Mouse (Mus musculus): ENCODE results near the gene Pdzrn3. TPM values are rescaled to one million over a fixed set of nuclear protein-coding genes. Genes with fewer than 3 reads are reported as not detected.

Gene Pdzrn3
- polyA plus RNA-seq, 1 experiment from 2014 or later: 27.3 TPM

DNA sequence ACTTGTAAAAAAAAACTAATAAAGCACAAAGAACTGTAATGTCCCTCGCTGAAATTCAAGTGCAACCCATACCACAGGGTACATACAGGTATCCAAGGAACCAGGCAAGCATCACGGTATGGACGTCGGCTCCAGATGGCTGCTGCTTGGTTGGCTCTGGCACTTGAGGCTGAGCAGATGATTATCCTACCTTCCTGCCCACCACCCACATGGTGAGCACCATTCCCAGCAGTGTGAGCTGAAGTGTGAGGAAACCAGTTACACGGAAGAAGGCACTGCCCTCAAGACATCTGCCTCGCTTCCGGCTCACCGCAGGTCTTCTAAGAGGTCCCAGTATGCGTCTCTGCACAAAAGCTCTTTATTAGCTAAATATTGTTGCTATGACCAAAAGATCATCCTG lies 67.2 kb downstream of the Pdzrn3 start:
- no peaks in the 10 kb centered on the region for H3K9me3 ChIP-seq (ENCODE audit: control insufficient read depth, low read length)
- 81% methylated on average over 9 of the region's 9 CpGs for WGBS
- H3K27ac ChIP-seq (ENCODE audit: low read depth, low read length): no peak overlapping the region
- DNase-seq (ENCODE audit: low spot score): no peak
- no peak overlapping the region for H3K4me2 ChIP-seq (ENCODE audit: low read depth)
- H3K27me3 ChIP-seq (ENCODE audit: control insufficient read depth, insufficient read depth, low read length): no peaks in the 10 kb centered on the region
- H3K4me3 ChIP-seq (ENCODE audit: low read depth, low read length): no peak overlapping the region
- ATAC-seq (ENCODE audit: insufficient read depth, low FRiP score, low TSS enrichment): no peak
- H3K4me1 ChIP-seq (ENCODE audit: control insufficient read depth, insufficient read depth, low read length): peaks cover 9% of the 10 kb centered on the region; the same call in 1 of the 2 replicates
- no peak overlapping the region for H3K9ac ChIP-seq (ENCODE audit: low read length)
- H3K36me3 ChIP-seq (ENCODE audit: control insufficient read depth, insufficient read depth, low read length): no peaks in the 10 kb centered on the region

DNA sequence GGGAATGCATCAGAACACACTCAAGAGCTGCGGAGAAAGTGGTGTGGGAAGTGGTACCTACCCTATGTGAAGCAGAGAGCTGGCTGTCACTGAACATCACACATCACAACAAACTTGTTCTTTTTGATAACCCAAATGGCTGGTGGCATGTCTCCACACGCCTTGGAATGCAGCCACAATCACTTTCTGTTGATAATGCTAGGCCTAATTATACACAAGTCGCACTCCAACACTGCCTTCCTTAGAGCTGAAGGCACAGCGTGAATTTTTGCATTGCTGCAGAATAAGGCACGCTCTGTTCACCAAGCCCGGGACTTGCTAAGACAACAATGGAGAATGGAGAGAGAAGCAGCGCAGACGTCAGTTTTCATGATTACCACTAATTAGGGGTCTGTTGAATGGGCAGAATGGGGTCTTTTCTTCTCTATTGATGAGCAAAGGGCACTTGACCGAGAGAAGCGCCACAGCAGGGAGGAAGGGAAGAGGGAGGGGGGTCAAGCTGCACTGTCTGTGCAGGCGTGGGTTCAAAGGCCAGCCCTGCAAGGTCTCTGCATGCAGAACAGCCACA lies 69.6 kb downstream of the Pdzrn3 start:
- no peak overlapping the region for H3K27ac ChIP-seq (ENCODE audit: low read depth, low read length)
- no peaks in the 10 kb centered on the region for H3K27me3 ChIP-seq (ENCODE audit: control insufficient read depth, insufficient read depth, low read length)
- peak; percentile 73 for ATAC-seq (ENCODE audit: insufficient read depth, low FRiP score, low TSS enrichment)
- no peak overlapping the region for H3K9ac ChIP-seq (ENCODE audit: low read length)
- peaks cover 9% of the 10 kb centered on the region; the same call in 1 of the 2 replicates for H3K4me1 ChIP-seq (ENCODE audit: control insufficient read depth, insufficient read depth, low read length)
- WGBS: 26% methylated on average over 11 of the region's 11 CpGs
- H3K36me3 ChIP-seq (ENCODE audit: control insufficient read depth, insufficient read depth, low read length): no peaks in the 10 kb centered on the region
- no peak overlapping the region for H3K4me2 ChIP-seq (ENCODE audit: low read depth)
- H3K4me3 ChIP-seq (ENCODE audit: low read depth, low read length): no peak overlapping the region
- DNase-seq (ENCODE audit: low spot score): peak; percentile 56
- H3K9me3 ChIP-seq (ENCODE audit: control insufficient read depth, low read length): no peaks in the 10 kb centered on the region

DNA sequence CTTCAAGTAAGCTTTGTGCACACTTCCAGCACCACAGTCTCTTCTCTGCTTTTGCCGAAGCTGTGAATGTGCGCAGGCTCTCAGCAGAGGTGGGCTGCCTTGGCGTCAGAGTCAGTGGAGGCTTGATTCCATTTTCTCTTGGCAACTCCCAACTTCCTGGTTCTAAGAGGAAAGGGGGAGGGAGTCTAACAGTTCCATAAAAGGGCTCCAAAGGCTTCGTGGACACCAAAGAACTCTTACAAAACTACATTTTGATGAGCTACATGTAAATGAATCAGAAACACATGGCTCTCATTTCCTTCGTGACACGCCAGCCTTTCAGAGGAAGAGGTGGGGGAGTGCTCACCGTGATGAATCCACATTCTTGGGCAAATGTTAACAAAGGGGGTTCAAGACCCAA lies 70.9 kb downstream of the Pdzrn3 start:
- Histone ChIP-seq H3K27me3 (ENCODE audit: control insufficient read depth, insufficient read depth, low read length) (no peaks in the 10 kb centered on the region), H3K4me1 (ENCODE audit: control insufficient read depth, insufficient read depth, low read length) (peaks cover 9% of the 10 kb centered on the region; the same call in 1 of the 2 replicates), H3K4me3 (ENCODE audit: low read depth, low read length) (no peak overlapping the region), H3K4me2 (ENCODE audit: low read depth) (no peak overlapping the region), H3K27ac (ENCODE audit: low read depth, low read length) (no peak overlapping the region), H3K9me3 (ENCODE audit: control insufficient read depth, low read length) (no peaks in the 10 kb centered on the region), H3K9ac (ENCODE audit: low read length) (no peak overlapping the region), H3K36me3 (ENCODE audit: control insufficient read depth, insufficient read depth, low read length) (no peaks in the 10 kb centered on the region)
- no peak for ATAC-seq (ENCODE audit: insufficient read depth, low FRiP score, low TSS enrichment)
- 70% methylated on average over 7 of the region's 7 CpGs for WGBS
- no peak for DNase-seq (ENCODE audit: low spot score)

DNA sequence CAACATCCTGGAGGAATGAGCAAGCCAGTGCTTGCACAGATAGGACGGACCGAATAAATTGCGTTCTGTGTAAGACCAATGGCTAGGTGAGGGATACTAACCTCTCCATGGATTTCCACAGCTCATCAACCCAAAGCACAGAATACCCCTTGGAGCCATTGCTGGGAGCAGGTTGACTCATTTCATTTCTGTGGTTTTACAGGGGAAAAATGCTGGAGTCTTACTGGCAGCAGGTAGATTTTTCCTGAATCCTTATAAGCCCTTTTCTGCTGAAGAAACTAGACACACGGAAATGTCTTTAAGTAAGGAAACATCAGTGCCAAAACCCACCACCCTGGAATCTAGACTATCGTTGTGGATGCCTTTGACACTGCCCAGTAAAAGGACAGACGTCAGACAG lies 72.2 kb downstream of the Pdzrn3 start:
- H3K4me1 ChIP-seq (ENCODE audit: control insufficient read depth, insufficient read depth, low read length): peaks cover 9% of the 10 kb centered on the region; the same call in 1 of the 2 replicates
- H3K27me3 ChIP-seq (ENCODE audit: control insufficient read depth, insufficient read depth, low read length): no peaks in the 10 kb centered on the region
- ATAC-seq (ENCODE audit: insufficient read depth, low FRiP score, low TSS enrichment) (no peak), DNase-seq (ENCODE audit: low spot score) (no peak)
- 92% methylated on average over 6 of the region's 6 CpGs for WGBS
- H3K36me3 ChIP-seq (ENCODE audit: control insufficient read depth, insufficient read depth, low read length): no peaks in the 10 kb centered on the region
- no peaks in the 10 kb centered on the region for H3K9me3 ChIP-seq (ENCODE audit: control insufficient read depth, low read length)
- no peak overlapping the region for H3K4me2 ChIP-seq (ENCODE audit: low read depth)
- no peak overlapping the region for H3K4me3 ChIP-seq (ENCODE audit: low read depth, low read length)
- no peak overlapping the region for H3K27ac ChIP-seq (ENCODE audit: low read depth, low read length)
- no peak overlapping the region for H3K9ac ChIP-seq (ENCODE audit: low read length)

DNA sequence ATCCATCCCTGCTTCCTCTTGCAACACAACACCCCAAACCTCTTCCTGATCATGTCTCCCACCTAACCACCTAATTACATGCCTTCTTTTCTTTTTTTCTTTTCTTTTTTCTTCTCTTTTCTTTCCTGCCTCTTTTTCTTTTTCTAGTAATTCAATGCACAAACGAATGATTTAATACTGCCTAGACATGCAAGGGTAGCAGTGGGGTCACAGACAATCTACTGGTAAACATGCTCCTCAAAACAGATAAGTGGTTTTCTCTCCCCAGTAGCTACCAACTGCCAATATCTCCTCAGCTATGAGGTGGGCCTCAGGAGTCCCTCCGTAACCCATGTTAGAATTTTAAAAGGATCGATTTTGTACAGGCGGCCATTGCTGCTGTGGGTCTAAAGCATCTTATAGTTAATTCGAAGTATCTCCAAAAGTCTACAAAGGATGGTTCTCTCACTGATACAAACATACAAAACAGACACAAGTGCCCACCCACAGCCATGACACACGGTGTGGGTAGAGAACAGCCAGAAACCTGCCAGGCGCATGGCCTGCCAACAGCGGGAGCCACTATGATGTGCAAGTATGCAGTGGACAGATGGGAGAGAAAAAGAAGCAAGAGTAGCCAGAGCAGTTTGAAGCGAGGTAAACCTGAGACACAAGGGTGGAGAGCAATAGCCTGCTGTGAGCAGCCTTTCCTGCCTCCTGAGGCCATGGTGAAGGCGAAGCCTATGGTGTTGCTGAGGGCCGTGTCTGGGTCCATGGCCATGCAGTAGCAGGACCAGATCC lies 73.5 kb downstream of the Pdzrn3 start:
- Histone ChIP-seq H3K9me3 (ENCODE audit: control insufficient read depth, low read length) (no peaks in the 10 kb centered on the region), H3K4me2 (ENCODE audit: low read depth) (no peak overlapping the region), H3K4me1 (ENCODE audit: control insufficient read depth, insufficient read depth, low read length) (peaks cover 9% of the 10 kb centered on the region; the same call in 1 of the 2 replicates), H3K36me3 (ENCODE audit: control insufficient read depth, insufficient read depth, low read length) (no peaks in the 10 kb centered on the region), H3K27me3 (ENCODE audit: control insufficient read depth, insufficient read depth, low read length) (no peaks in the 10 kb centered on the region), H3K4me3 (ENCODE audit: low read depth, low read length) (no peak overlapping the region), H3K9ac (ENCODE audit: low read length) (no peak overlapping the region), H3K27ac (ENCODE audit: low read depth, low read length) (no peak overlapping the region)
- DNase-seq (ENCODE audit: low spot score) (no peak), ATAC-seq (ENCODE audit: insufficient read depth, low FRiP score, low TSS enrichment) (no peak)
- 88% methylated on average over 11 of the region's 11 CpGs for WGBS

DNA sequence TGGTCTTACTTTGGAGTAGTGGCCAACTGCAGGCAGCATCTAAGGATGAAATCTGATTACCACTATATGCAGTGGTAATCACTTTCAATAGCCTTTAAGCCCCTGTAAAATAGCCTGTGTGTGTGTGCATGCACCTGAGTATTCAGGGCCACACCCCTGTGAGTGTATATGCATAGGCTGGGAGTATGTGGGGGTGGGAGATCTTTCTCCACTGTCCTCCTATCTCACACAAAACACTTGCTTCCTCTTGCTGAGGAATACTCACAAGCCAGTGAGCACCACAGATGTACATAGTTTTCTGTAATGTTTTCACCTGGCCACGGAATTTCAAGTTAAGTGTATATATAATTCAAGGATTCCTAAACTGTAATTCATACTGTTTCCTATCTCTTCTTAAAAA lies 74.2 kb downstream of the Pdzrn3 start:
- Histone ChIP-seq H3K4me1 (ENCODE audit: control insufficient read depth, insufficient read depth, low read length) (peaks cover 9% of the 10 kb centered on the region; the same call in 1 of the 2 replicates), H3K9me3 (ENCODE audit: control insufficient read depth, low read length) (no peaks in the 10 kb centered on the region), H3K27me3 (ENCODE audit: control insufficient read depth, insufficient read depth, low read length) (no peaks in the 10 kb centered on the region), H3K4me2 (ENCODE audit: low read depth) (no peak overlapping the region), H3K4me3 (ENCODE audit: low read depth, low read length) (no peak overlapping the region), H3K27ac (ENCODE audit: low read depth, low read length) (no peak overlapping the region), H3K36me3 (ENCODE audit: control insufficient read depth, insufficient read depth, low read length) (no peaks in the 10 kb centered on the region), H3K9ac (ENCODE audit: low read length) (no peak overlapping the region)
- DNase-seq (ENCODE audit: low spot score): no peak
- 100% methylated on average over 1 of the region's 1 CpGs for WGBS
- ATAC-seq (ENCODE audit: insufficient read depth, low FRiP score, low TSS enrichment): no peak

DNA sequence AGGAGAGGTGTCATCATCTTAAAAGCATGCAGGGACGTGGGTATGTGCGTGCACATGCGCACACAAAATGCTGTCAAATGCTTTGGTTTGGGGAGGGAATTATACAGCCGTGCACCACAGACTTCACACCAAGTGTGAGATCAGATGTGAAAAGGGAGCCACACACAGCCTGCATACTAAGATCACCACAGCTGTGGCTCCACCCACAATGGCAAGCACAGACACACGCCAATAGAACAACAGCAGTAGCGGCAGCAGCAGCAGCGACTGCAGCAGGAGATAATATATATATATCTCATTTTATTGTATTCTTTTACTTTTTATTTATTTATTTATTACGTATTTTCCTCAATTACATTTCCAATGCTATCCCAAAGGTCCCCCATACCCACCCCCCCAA lies 76.5 kb downstream of the Pdzrn3 start:
- ATAC-seq (ENCODE audit: insufficient read depth, low FRiP score, low TSS enrichment): no peak

DNA sequence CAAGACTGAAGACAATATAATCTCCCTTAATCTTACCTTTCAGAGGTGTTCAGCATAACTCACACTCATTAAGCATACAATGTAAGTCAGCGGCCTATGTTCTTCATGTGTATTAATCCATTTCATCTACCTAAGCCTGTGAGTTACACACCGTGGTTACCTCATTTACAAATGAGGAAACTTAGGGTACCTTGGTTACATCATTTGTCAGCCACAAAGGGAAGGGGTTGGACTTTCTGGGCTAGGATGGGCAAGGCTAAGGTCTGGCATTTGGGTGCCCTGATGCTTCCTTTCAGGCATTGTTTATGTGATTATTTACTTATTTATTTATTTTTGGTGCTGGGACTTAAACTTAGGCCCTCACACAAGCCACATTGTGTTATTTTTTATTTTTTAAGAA lies 78.3 kb downstream of the Pdzrn3 start:
- H3K36me3 ChIP-seq (ENCODE audit: control insufficient read depth, insufficient read depth, low read length): no peaks in the 10 kb centered on the region
- no peak overlapping the region for H3K4me3 ChIP-seq (ENCODE audit: low read depth, low read length)
- no peaks in the 10 kb centered on the region for H3K4me1 ChIP-seq (ENCODE audit: control insufficient read depth, insufficient read depth, low read length)
- H3K27ac ChIP-seq (ENCODE audit: low read depth, low read length): no peak overlapping the region
- no peak overlapping the region for H3K4me2 ChIP-seq (ENCODE audit: low read depth)
- H3K9me3 ChIP-seq (ENCODE audit: control insufficient read depth, low read length): no peaks in the 10 kb centered on the region
- 97% methylated on average over 2 of the region's 2 CpGs for WGBS
- no peak for DNase-seq (ENCODE audit: low spot score)
- H3K9ac ChIP-seq (ENCODE audit: low read length): no peak overlapping the region
- H3K27me3 ChIP-seq (ENCODE audit: control insufficient read depth, insufficient read depth, low read length): no peaks in the 10 kb centered on the region
- ATAC-seq (ENCODE audit: insufficient read depth, low FRiP score, low TSS enrichment): no peak

More for the DNA sequence above, 76.5 kb downstream of the Pdzrn3 start:
- no peak for DNase-seq (ENCODE audit: low spot score)
- 91% methylated on average over 8 of the region's 8 CpGs for WGBS
- Histone ChIP-seq H3K36me3 (ENCODE audit: control insufficient read depth, insufficient read depth, low read length) (no peaks in the 10 kb centered on the region), H3K9me3 (ENCODE audit: control insufficient read depth, low read length) (no peaks in the 10 kb centered on the region), H3K9ac (ENCODE audit: low read length) (no peak overlapping the region), H3K4me2 (ENCODE audit: low read depth) (no peak overlapping the region), H3K4me1 (ENCODE audit: control insufficient read depth, insufficient read depth, low read length) (no peaks in the 10 kb centered on the region), H3K27me3 (ENCODE audit: control insufficient read depth, insufficient read depth, low read length) (no peaks in the 10 kb centered on the region), H3K27ac (ENCODE audit: low read depth, low read length) (no peak overlapping the region), H3K4me3 (ENCODE audit: low read depth, low read length) (no peak overlapping the region)
